Mouse (Mus musculus) layer of hippocampus, postnatal 14 days (tissue): ENCODE data around the gene Fcer2a. TPM values are rescaled to one million over a fixed set of nuclear protein-coding genes. Genes with fewer than 3 reads are reported as not detected.

ENCODE experiments used
- DNase-seq, 2 experiments: peaks; one replicate each; pipeline ENCODE4 v3.0.0; 2021 to 2022; ENCODE audit warnings: low spot score in 2 of 2, mixed read lengths in 1 of 2
- long read RNA-seq, 2 experiments: library from polyadenylated mRNA; stranded (forward); transcript quantifications; one replicate each; pipeline ENCODE4 v2.0.0; 2021
- total RNA-seq, 2 experiments: library from RNA; stranded (reverse); gene quantifications; 2 replicates each; pipeline ENCODE4 v1.2.3; 2021

Fcer2a gene
- not detected for total RNA-seq
- long read RNA-seq, experiment 1: 0 reads
- long read RNA-seq, experiment 2: 0 reads

DNA sequence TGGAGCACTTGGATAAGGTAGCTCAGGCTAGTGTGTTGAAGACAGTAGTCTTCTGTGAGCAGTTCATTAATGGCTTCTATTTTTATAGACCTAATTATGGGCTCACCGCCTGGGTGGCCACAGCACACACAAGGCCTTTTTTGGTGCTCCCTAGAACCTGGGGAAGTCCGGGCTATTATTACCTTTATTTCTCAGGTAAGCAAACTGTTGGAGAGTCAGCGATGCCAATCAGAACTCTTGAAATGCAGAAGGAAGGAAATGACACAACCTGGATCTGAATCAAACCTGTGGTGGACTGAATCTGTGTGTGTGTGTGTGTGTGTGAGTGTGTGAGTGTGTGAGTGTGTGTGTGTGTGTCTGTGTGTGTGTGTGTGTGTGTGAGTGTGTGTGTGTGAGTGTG lies at the start of gene Fcer2a:
Gene Fcer2a, minus strand, starts transcription at position 55 of the 400 bp plus-strand sequence.
- DNase-seq: no peak

DNA sequence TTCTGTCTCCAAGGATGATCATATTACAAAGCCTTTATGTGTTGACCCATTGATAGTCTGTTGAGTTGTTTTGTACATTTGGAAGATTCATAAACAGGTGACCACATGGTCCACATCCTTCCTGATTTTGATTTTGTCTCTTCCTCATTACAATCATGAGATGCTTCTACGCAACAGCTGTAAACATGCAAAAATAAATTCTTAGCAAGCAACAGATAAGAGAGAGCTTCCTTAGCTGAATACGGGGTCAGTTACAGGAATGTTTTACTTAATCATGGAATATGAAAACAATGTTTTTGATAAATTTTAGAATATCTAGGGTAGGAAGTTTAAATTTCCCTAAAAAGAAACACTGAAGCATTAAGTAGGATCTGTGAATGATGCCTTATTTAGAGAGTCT lies 43.0 kb upstream of the Fcer2a start:
- no peak for DNase-seq

DNA sequence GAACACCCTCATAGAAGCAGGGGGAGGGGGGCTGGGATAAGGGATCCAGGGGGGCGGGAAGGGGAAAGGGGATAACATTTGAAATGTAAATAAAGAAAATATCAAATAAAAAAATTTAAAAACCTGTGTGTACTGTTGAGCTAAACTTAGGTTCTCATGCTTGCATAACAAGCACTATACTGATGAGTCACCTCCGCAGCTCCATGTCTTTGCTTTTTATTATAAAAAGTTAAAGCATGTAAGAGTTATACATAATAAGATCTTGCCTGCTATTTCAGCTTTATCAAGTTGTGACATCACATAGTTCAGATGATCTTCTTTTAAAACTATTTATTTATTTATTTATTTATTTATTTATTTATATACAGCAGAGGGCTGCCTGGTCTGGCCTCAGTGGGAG lies 41.6 kb upstream of the Fcer2a start:
- no peak for DNase-seq

DNA sequence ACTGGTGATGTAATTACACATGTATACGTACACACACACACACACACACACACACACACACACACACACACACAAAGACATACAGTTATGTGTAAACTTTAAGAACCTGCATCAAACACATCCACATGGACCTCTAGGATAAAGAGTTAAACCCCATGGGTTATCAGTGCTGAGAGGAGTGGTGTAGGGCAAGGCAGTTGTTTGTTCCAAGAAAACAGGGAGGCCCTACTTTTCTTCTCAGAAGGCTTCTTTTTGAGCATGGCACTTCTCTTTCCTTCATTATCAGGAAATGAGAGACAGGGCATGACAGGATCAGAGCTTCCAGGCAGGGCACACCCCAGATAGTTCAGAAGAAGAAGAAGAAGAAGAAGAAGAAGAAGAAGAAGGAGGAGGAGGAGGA lies 40.1 kb upstream of the Fcer2a start:
- no peak for DNase-seq

DNA sequence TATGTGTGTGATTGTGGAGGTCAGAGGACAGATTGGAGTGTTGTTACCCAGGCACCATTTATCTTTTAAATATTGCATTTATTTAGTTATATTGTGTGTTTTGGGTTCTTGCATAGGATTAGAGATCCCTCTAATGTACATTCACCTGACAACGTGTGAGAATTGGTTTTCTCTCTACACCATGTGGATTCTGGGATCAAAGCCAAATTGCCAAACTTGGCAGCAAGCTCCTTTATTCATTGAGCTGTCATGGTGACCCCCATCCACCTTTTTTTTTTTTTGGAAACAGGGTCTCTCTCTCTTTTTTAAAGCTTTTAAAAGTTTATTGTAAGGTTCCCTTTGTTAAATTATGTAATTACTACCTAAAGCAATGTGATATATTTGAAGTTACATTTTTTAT lies 27.1 kb upstream of the Fcer2a start:
- no peak for DNase-seq

DNA sequence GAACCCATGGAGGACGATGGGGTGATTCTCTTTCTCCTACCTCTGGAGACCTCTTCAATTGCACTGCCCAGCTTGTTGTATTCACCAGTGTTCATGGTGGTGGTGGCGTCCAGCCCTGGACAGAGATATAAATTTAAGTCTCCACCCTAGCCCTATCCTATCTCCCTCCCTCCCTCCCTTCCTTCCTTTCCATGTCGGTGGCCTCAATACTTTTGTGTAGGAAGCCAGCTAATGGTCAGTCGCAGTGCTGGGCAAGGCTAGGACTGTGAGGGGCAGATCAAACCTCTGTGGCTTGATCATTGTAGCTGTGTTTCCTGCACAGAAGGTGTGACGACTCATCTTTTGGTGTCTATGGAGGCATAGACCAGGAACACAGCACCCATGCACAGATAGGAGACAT lies 26.6 kb upstream of the Fcer2a start, which contains the start of gene Clec4g:
Gene Clec4g, minus strand, starts transcription at position 101 of the 400 bp plus-strand sequence.
- DNase-seq: no peak

DNA sequence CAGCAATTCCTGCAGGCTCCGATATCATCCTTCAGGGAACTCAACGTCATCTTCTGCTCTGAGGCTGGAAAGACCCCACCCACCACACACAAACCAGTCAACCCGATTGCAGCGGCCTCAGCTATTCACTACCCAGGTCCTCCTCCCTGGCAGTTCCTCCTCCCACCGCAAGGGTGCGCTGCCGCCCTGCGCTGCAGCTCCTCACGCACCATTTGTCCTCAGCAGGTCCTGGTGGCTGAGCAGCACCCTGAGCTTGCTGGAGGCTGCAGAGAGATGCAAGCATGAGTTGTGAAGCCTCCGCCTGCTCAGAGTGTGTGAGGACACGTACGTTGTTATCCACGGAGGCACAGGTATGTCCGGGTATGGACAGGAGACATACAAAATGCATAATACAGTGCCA lies 24.6 kb upstream of the Fcer2a start:
- DNase-seq: peak; percentile 21 to 37

DNA sequence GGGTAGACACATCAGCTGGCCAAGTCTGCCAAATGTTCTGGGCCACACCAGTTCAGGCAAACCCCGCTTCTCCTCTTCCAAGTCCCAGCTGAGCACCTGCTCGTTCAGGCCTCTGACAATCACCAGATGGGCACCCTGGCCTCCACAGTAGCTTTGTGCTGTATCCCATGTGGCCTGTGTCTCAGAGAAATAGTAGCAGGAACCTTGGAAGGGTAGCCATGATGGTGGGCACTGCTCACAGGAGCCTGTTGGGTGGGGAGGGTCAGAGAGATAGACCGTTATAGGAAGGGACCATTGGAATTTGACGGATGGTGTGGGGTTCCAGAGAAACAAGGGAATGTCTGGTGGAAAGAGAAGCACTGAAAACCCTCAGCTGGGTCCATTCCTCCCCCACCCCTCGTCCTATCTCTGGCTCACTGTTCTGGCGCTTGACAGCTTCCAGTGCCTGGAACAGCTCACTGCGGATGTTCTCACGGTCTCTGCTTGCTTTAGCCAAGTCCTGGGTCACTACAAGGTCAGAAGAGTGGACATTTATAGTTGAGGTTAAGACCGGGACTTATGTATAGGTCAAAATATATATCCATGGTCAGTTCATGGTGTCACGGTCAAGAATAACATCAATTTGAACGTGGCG lies 23.5 kb upstream of the Fcer2a start:
- no peak for DNase-seq

DNA sequence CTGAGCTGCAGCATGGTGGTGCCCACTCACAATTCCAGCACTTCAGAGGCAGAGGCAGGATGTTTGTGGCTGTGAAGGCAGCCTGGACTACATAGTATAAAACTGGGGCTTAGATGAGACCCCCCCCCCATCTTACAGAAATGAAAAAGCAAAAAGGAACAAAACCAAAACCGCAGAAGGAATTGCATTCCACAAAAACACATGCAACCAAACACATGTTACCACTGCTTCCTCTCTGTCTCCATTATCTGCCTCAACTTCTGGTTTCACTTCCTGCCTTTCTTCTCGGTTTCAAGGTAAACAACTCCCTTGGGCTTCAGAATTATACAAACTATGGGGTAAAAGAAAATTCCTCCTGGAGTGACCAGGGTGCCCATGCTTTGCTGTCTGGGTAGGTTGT lies 17.7 kb upstream of the Fcer2a start:
- no peak for DNase-seq

DNA sequence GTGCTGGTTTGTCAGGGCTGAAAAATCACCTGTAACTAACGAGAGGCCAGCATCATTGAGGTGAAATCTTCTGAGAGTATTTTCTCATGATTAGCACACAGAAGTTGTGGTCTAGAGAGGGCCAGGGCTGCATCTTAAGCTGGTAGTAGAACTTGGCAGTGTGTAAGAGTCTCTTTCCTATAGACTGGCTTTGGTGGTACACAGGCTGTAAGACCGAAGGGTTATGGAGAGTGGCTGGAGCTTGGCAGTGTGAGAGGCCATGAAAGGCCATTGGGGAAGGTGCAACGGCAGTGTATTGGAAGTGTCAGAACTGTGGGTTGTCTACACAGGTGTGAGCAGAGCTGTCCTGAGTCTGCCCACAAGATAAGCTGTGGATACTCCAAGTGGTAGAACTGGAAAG lies 16.3 kb upstream of the Fcer2a start:
- DNase-seq: no peak

DNA sequence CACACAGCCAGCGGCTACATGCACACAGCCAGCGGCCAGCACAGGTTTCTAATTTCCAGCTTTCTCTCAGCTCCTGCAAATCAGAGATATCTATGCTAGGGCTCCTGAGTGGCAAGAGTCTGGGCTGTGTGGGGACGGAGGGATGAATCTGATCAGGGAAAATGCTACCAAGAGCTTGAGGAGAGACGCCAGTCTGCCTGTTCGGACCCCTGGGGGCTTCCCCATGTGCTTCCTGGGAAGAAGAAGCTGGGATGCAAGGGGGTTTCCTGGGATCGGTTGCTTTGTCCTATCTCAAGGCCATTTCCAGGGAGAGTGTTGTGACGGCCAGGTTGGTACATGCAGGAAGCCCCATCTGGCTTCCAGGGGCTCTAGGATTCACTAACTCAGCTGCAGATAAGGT lies 13.6 kb upstream of the Fcer2a start:
- DNase-seq: no peak

DNA sequence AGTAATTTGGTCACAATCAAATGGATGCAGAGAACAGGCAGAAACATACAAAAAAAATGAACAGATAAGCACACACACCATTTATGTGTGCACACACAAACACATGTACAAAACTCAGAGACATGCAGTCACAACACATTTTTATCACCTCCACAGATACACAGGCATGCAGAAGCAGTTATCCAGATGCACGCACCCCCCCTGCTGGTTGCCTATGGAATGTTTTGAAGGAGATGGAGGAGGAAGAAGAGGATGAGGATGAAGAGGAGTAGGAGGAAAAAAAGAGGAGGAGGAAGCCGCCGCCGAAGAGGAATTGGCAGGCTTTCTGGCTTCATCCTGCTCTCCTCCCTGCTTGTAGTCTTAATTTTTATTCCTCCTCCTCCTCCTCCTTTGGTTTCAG lies 11.7 kb upstream of the Fcer2a start:
- DNase-seq: no peak

DNA sequence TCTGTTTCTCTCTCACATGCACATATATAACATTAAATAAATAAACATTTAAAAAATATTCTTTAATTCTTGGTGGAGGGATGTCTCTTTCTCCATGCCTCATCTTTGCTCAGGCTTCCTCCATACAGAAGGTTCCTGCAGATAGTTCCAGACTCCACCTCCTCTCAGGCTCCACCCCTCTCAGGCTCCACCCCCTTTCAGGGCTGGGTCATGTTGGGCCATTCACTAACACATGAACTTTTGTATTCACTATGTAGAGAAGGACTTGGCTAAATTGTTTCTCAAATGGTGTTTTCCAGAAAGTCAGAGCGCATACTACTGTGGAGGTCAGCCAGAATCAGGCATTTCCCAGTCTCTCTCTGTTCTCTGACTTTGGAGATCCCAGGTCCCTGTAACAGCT lies 7.5 kb upstream of the Fcer2a start:
- DNase-seq: no peak

DNA sequence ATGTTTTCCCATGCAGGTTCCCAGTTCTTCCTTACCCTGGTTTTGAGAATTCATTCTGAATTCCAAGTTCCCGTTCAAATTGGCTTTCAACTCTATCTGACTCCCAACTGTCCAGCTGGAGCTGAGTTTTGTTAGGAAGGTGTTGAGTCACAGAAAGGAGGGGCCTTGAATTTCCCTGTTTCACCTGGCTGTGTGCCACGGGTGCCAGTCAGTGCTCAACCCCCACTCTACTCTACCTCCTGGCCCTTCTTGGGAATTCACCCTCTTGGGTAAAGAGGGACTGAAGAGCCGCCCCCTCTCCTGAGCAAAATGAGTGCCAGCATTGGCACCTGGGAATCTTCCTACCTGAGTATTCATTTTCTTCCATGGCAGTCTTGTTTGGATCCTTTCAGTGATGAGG lies 3.2 kb downstream of the Fcer2a start:
- DNase-seq: no peak

DNA sequence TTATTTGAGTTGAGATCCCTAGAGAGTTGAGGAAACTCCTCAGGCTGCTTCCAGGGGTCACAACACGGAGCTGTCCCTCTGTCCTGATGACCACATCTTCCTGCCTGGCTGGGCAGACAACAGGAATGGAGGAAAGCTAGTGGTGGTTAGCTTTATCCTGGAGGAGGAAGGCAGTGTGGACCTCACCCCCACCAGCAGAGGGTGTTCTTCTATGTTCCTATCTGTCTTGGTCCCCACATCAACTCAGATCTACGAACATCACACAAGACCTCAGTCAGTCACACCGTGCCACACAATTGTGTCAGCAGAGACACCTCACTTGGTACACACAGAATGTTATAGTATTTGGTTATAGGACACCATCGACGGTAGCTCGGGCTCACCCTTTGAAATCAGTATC lies 6.4 kb downstream of the Fcer2a start:
- no peak for DNase-seq

DNA sequence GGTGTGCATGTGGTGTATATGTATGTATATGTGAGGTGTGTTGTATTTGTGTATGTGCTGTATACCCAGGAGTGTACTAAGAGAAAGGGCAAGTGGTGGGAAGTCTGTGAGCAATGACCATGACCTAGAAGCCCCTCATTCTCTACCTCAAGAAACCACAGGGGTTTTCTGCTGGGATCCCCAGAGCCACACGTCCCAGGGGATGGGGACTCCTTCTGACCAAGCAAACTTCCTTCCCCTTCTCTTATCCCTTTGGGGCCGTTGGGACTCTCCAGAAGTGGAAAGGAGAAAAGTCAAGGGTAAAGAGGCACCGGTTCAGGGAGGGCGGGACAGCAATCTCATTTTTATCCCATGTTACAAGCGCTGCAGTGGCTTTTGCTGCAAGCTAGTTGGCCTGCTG lies 8.6 kb downstream of the Fcer2a start:
- no peak for DNase-seq

DNA sequence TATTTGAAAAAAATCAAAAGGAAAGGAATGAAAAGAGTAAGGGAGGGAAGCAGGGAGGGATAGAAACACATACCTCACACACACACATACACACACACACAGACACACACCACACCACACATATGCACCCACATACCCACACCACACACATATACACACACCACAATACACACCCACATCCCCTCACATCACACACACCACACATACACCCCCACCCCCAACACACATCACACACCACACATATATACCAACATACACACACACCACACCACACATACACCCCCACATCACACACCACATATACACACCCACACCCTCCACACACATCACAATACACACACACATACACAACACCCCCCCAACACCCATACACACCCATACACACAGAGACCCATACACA lies 9.4 kb downstream of the Fcer2a start:
- no peak for DNase-seq

DNA sequence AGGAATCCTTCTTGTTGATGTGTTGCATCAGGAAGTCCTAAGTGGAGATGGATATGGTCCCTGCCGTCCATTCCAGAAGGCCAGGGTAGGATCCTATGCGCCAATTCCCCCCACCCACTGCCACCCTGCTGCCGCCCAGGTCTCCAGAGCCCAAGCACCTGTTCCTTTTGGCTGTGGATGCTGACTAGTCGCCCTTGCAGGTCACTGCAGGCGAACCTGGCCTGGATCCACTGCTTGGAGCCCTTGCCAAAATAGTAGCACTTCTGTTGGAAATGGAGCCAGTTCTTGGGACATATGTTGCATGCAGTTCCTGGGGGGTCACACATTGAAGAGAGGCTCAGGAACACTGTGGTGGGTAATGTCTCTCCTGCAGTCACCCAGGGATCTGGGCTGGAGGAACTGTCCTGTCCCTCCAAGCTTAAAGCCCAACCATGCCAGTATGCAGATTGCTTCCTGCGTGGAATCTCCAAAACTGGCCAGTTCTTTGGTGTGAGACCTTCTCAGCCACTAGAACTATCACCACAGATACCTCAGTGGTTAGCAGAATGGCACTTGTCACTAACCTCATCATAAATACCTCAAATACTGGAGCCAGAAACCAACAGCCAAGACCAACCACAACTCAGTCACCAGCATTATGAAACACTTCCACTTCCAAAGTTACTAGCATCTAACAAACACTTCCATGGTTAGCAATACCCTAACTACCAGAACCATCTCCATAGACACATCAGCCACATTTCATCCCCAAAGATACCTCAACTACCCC lies 10.4 kb downstream of the Fcer2a start:
- DNase-seq: no peak

DNA sequence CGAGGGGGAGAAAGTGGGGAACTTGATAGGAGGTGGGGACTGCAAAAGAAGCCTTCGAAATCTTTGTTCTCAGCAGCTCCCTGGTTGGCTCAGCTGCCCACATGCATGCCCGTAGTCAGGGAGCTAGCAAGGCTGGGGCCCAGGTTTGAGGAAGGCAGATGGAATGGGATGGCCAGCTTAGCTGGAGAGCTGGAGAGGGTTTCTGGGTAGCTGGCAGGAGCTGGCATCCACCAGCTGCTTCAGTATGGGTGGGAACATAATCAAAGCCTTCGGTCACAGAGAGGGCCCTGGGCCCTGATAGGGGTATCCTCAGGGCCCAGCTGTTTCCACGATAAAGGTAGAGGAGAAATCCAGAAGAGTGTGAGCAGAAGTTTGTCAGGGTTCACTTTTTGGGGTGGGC lies 11.5 kb downstream of the Fcer2a start:
- DNase-seq: no peak

DNA sequence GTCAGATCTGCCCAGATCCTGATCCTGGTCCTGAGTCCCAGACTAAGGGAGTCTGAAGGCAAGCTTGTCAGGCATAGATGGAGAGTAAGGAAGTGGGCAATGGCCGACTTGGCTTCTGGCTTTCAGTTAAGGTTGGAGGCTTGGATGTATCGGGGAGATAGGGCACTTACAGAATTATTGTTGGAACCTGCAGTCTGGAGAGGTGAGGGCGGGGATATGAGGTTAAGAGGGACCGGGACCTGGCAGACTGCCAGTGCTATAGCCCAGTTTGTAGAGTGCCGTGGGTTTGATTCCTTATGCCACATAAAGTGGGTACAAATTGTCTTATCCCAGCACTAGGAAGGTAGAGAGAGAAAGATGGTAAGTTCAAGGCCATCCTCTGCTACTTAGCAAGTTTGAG lies 14.3 kb downstream of the Fcer2a start:
- DNase-seq: no peak

DNA sequence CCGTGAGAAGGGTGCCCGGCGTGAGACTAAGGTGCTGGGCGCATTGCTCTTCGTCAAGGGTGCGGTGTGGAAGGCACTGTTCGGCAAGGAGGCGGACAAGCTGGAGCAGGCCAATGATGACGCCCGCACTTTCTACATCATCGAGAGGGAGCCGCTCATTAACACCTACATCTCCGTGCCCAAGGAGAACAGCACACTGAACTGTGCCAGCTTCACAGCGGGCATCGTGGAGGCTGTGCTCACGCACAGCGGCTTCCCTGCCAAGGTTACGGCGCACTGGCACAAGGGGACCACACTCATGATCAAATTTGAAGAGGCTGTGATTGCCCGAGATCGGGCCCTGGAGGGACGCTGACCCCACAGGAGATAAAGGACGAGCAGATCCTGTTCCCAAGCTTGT lies 14.7 kb downstream of the Fcer2a start:
- no peak for DNase-seq

DNA sequence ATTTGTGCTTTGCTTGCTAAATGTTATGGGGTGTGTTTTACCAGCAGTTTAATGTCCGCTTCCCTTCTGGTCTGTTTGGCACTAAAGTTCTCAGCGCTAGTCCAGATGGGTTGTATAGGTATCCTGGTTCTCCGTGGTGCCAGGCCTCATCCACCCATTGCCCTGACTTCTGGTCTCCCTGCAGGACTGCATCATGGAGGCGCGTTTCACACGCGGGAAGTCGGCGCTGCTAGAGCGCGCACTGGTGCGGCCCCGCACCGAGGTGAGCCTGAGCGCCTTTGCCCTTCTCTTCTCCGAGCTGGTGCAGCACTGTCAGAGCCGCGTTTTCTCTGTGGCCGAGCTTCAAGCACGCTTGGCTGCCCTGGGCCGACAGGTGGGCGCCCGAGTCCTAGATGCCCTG lies 15.1 kb downstream of the Fcer2a start:
- no peak for DNase-seq

DNA sequence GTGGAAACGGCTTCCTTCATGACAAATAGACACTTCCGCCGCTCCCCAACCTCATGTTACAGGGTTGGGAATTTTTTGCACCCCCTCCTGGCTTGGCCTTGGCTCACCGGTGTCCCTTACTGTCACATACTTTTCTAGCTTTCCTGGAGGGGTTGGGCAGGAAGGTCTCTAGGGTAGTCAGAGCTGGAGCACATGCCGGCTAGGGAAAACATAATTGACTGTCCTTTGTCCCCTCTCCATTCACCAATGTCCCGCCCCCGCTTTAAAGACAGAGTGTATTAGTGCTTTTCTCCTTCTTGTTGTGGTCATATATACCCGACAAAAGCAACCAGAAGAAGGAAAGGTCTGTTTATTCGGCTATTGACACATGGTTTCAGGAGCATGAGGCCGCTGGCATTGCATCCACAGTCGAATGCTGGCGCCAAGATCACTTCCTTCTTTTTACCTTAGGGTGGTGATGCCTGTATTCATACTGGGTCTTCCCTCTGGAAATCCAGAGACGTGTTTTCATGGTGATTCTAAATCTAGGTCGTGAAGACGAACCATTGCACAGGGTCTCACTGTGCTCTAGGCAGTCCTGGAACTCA lies 16.9 kb downstream of the Fcer2a start:
- DNase-seq: no peak
